Mouse (Mus musculus) adipose tissue, adult 10 weeks (tissue): ENCODE results near the gene Sgcb. TPM values are rescaled to one million over a fixed set of nuclear protein-coding genes. Genes with fewer than 3 reads are reported as not detected.

Experiments used
- polyA plus RNA-seq: library from polyadenylated mRNA; stranded (reverse); fragments of 350-450 nt; fragmentation: Illumina TruSeq; extraction: RNeasy Lipid Tissue Mini Kit (QIAGEN cat#74804); gene quantifications from one replicate; pipeline ENCODE4 v1.2.3, GENCODE M21; 2014; ENCODE audit warnings: low read depth, low replicate concordance

The Sgcb gene
- 11.1 TPM for polyA plus RNA-seq

GRCm38 (mm10) chr5:73647261-73647900, at the start of gene Sgcb:
Sgcb (minus strand) TSS chr5:73647790.

GRCm38 (mm10) chr5:73651061-73651854, 3.7 kb upstream of the Sgcb start, which contains the start of gene Spata18:
Spata18 (plus strand) TSS chr5:73651379.

GRCm38 (mm10) chr5:73632291-73632690, 15.3 kb downstream of the Sgcb start, which contains the start of gene Lrrc66:
Lrrc66 (minus strand) TSS chr5:73632526.

Other genes with a start within 250 kb of the Sgcb start
- gene Cwh43, start 241.7 kb downstream of the Sgcb start, polyA plus RNA-seq: 56.9 TPM
- gene Dcun1d4, start 166.8 kb downstream of the Sgcb start, polyA plus RNA-seq: 18.7 TPM
- gene Lrrc66, start 15.3 kb downstream of the Sgcb start, polyA plus RNA-seq: 0.15 TPM
- gene Spata18, start 3.6 kb upstream of the Sgcb start, polyA plus RNA-seq: 21.9 TPM